Mouse (Mus musculus): Measurements from ENCODE around the gene Lbr. TPM values are rescaled to one million over a fixed set of nuclear protein-coding genes. Genes with fewer than 3 reads are reported as not detected.
"Not testable (repeated sequence)": the region's sequence is repeated elsewhere in the genome, so short reads cannot be mapped to it uniquely, and the experiment has no call there.

Gene Lbr
- polyA plus RNA-seq, 1 experiment from 2014 or later, result 163 TPM

DNA sequence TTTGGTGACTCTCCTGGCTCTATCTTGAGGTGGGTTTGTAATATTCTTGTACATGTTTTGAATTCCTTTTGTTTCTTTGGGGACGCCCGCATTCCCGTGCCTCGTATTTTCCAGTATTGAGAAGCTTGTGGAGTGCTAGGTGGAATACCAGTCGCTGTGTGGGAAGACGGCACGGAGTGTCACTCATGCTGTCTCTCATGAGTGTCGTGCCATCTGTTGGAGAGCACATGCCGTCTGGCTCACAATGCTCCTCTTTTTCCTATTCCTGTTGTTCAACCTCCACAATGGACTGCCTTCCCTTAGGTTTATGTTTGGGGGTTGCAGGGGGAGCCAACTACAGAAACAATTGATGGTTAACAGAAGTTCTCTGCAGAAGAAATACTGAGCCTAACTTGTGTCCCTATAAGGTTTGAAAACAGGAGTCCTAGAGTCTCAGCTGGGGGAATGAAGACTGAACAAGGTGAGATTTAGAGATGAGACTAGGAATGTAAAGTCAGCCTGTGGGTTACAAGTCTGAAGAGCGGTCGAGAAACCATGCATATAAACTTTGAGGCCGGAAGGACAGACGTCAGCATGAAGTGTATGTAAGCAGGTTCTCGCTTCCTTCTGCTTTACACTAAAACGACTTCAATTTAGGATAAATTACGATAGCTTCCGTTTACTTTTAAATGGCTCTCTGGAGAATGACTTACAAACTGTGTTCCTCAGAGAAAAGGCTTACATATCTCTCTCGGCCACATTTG, 31.2 kb downstream of the Lbr start:
- H3K4me3 ChIP-seq, result no peak overlapping the region
- WGBS, result 92% methylated on average over 18 of the region's 18 CpGs
- no peaks in the 10 kb centered on the region for H3K4me1 ChIP-seq
- H3K27ac ChIP-seq, result no peak overlapping the region
- H3K36me3 ChIP-seq, result peaks cover 45% of the 10 kb centered on the region
- H3K27me3 ChIP-seq (ENCODE audit: low read depth, poor library complexity, severe bottlenecking), result no peaks in the 10 kb centered on the region
- DNase-seq (ENCODE audit: low spot score), result no peak
- no peaks in the 10 kb centered on the region for H3K9me3 ChIP-seq (replicated peaks)

GRCm38 (mm10) chr1:181800667-181801066, 42.2 kb downstream of the Lbr start:
- no peak for DNase-seq (ENCODE audit: low spot score)
- Histone ChIP-seq H3K9me3 (replicated peaks) (no peaks in the 10 kb centered on the region), H3K36me3 (no peaks in the 10 kb centered on the region), H3K27me3 (ENCODE audit: low read depth, poor library complexity, severe bottlenecking) (no peaks in the 10 kb centered on the region), H3K4me3 (no peak overlapping the region), H3K27ac (no peak overlapping the region), H3K4me1 (no peaks in the 10 kb centered on the region)
- 91% methylated on average over 4 of the region's 4 CpGs for WGBS

DNA sequence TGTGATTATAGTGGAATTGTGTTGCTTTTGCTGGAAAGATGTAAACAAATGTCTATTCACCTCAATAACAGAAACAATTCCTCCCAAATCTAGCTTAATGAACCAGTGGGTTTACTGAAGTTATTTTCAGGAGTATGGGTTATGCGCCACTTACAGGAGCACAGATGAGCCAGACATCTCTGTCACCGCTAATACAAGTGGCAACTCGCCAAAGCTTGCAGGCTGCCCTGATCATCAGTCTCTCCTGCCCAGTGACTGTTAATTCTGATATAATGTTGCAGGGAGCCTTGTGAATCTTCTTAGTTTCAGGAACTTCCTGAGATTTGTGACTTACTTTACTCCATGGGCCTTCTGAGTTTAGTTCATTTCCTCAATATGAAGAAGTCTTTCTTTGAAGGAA, 42.9 kb downstream of the Lbr start:
- WGBS, result 90% methylated on average over 3 of the region's 3 CpGs
- H3K9me3 ChIP-seq (replicated peaks), result no peaks in the 10 kb centered on the region
- H3K27me3 ChIP-seq (ENCODE audit: low read depth, poor library complexity, severe bottlenecking), result no peaks in the 10 kb centered on the region
- no peaks in the 10 kb centered on the region for H3K36me3 ChIP-seq
- no peaks in the 10 kb centered on the region for H3K4me1 ChIP-seq
- no peak overlapping the region for H3K4me3 ChIP-seq
- H3K27ac ChIP-seq, result no peak overlapping the region
- no peak for DNase-seq (ENCODE audit: low spot score)

DNA sequence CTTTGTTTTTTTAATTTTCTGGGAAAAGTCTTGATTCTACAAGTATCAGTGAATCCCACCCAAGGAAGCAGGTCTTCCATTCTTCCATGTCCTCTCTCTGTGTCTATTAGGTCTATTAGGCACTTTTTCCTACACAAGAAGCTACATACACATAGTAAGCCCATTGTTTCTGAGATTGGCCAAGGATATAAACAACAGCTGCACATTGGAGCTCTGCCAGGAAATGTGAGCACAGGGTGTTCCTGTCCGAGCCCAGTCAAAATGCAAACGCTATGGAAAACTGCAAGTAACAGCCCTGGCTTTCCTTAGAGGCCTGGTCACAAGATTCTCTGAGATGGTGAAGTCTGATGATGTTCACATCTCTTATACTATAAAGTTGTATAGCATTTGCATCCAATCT, 49.3 kb downstream of the Lbr start:
- Histone ChIP-seq H3K4me1 (no peaks in the 10 kb centered on the region), H3K9me3 (replicated peaks) (no peaks in the 10 kb centered on the region), H3K27me3 (ENCODE audit: low read depth, poor library complexity, severe bottlenecking) (no peaks in the 10 kb centered on the region), H3K4me3 (no peak overlapping the region), H3K27ac (no peak overlapping the region), H3K36me3 (no peaks in the 10 kb centered on the region)
- WGBS, result 81% methylated on average over 2 of the region's 2 CpGs
- no peak for DNase-seq (ENCODE audit: low spot score)

GRCm38 (mm10) chr1:181789952-181790351, 52.9 kb downstream of the Lbr start:
- no peaks in the 10 kb centered on the region for H3K9me3 ChIP-seq (replicated peaks)
- 75% methylated on average over 6 of the region's 6 CpGs for WGBS
- H3K27ac ChIP-seq, result no peak overlapping the region
- 0 out of 2 replicates have a peak, but pooled peaks cover 3% of the 10 kb centered on the region for H3K4me1 ChIP-seq
- DNase-seq (ENCODE audit: low spot score), result no peak
- no peaks in the 10 kb centered on the region for H3K27me3 ChIP-seq (ENCODE audit: low read depth, poor library complexity, severe bottlenecking)
- H3K36me3 ChIP-seq, result no peaks in the 10 kb centered on the region
- H3K4me3 ChIP-seq, result no peak overlapping the region

- not testable (repeated sequence) for H3K36me3 ChIP-seq; DNase-seq (ENCODE audit: low spot score); H3K27me3 ChIP-seq (ENCODE audit: low read depth, poor library complexity, severe bottlenecking); H3K4me3 ChIP-seq; H3K27ac ChIP-seq; H3K9me3 ChIP-seq (replicated peaks); H3K4me1 ChIP-seq
- 97% methylated on average over 11 of the region's 11 CpGs for WGBS
Observed at GRCm38 (mm10) chr1:181782600-181782999, 60.2 kb downstream of the Lbr start.

DNA sequence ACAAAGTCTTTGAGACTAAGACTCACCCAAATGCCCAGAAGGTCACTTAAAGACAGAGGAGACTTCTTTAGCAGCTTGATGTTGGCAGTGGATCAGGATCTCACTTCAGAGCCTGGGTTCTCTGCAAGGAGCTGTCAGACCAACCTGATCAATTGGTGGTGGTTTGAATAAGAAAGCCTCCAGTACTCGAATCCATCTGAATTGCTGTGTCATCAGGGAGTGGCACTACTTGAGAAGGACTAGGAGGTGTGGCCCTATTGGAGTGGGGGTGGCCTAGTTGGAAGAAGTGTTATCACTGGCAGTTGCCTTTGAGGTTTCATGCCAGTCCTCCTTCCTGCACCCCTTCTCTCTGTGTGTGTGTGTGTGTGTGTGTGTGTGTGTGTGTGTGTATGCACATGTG, 66.3 kb downstream of the Lbr start:
- H3K27me3 ChIP-seq (ENCODE audit: low read depth, poor library complexity, severe bottlenecking), result no peaks in the 10 kb centered on the region
- H3K4me3 ChIP-seq, result no peak overlapping the region
- H3K27ac ChIP-seq, result no peak overlapping the region
- 73% methylated on average over 1 of the region's 1 CpGs for WGBS
- H3K4me1 ChIP-seq, result 0 out of 2 replicates have a peak, but pooled peaks cover 6% of the 10 kb centered on the region
- H3K9me3 ChIP-seq (replicated peaks), result no peaks in the 10 kb centered on the region
- no peaks in the 10 kb centered on the region for H3K36me3 ChIP-seq
- no peak for DNase-seq (ENCODE audit: low spot score)

DNA sequence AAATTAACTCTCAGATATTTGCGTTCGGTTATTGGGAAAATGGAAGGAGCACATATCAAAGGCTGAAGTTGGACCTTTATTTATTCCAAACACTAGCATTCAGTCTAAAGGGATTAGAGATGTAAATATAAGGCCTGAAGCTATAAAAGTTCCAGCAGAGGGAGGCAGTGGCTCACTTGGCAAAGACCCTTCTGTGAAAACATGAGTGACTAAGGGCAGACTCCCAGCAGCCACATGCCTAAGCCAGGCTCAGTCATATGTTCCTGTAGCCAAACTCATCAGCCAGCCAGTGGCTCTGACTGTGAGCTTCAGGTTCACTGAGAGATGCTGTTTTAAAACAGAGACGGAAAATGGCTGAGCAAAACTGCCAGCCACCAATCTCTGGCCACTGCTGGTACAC, 71.0 kb downstream of the Lbr start:
- WGBS, result 89% methylated on average over 3 of the region's 3 CpGs
- Histone ChIP-seq H3K27ac (no peak overlapping the region), H3K9me3 (replicated peaks) (no peaks in the 10 kb centered on the region), H3K36me3 (no peaks in the 10 kb centered on the region), H3K4me1 (0 out of 2 replicates have a peak, but pooled peaks cover 6% of the 10 kb centered on the region), H3K27me3 (ENCODE audit: low read depth, poor library complexity, severe bottlenecking) (no peaks in the 10 kb centered on the region), H3K4me3 (no peak overlapping the region)
- DNase-seq (ENCODE audit: low spot score), result no peak

- H3K4me1 ChIP-seq, result no peaks in the 10 kb centered on the region
- no peaks in the 10 kb centered on the region for H3K27me3 ChIP-seq (ENCODE audit: low read depth, poor library complexity, severe bottlenecking)
- H3K36me3 ChIP-seq, result no peaks in the 10 kb centered on the region
- no peak overlapping the region for H3K4me3 ChIP-seq
- no peaks in the 10 kb centered on the region for H3K9me3 ChIP-seq (replicated peaks)
- no peak overlapping the region for H3K27ac ChIP-seq
- DNase-seq (ENCODE audit: low spot score), result no peak
- WGBS, result 56% methylated on average over 14 of the region's 14 CpGs
Observed at GRCm38 (mm10) chr1:181769392-181769791, 73.5 kb downstream of the Lbr start.

Other genes with a start within 250 kb of the Lbr start
- gene Enah, start 176.9 kb upstream of the Lbr start, polyA plus RNA-seq (2016; fragmentation: Nextera tagmentation; extraction: Ambion mirVana), result 23.0 and 23.6 TPM in 2 replicates

Data from limb, embryonic 10.5 days (tissue).